Mouse (Mus musculus) stomach, embryonic 16.5 days (tissue): ENCODE measurements around the gene Hhip. TPM values are rescaled to one million over a fixed set of nuclear protein-coding genes. Genes with fewer than 3 reads are reported as not detected.

Experiments
- ATAC-seq: fragments of 200-750 bp; cut with Nextera tagmentation; 2 replicates; pipeline ENCODE4 v1.8.0; 2017; ENCODE audit warnings: moderate number of reproducible peaks, moderate TSS enrichment; ENCODE audit not compliant: insufficient read depth, low FRiP score
- H3K27ac ChIP-seq: fragments of 300-500 bp; sonication (generic); 2 replicates; pipeline ENCODE4 v1.5.1; 2014; ENCODE audit warnings: low read length
- H3K27me3 ChIP-seq: fragments of 300-500 bp; sonication (generic); 2 replicates; pipeline ENCODE4 v1.6.1; 2014; ENCODE audit warnings: low read length, control low read depth, mixed read lengths; ENCODE audit not compliant: control insufficient read depth, insufficient read depth
- H3K36me3 ChIP-seq: fragments of 300-500 bp; sonication (generic); 2 replicates; pipeline ENCODE4 v1.6.1; 2014; ENCODE audit warnings: low read length; ENCODE audit not compliant: control insufficient read depth, insufficient read depth
- H3K4me1 ChIP-seq: fragments of 300-500 bp; sonication (generic); 2 replicates; pipeline ENCODE4 v1.6.1; 2014; ENCODE audit warnings: low read length, control low read depth, mixed read lengths; ENCODE audit not compliant: control insufficient read depth, insufficient read depth
- H3K4me2 ChIP-seq: fragments of 300-500 bp; sonication (generic); 2 replicates; pipeline ENCODE4 v1.6.1; 2014; ENCODE audit warnings: low read depth, low read length, mixed read lengths
- H3K4me3 ChIP-seq: fragments of 300-500 bp; sonication (generic); replicated peaks from 2 replicates; pipeline ENCODE4 v1.5.1; 2014; ENCODE audit warnings: mild to moderate bottlenecking, low read length
- H3K9ac ChIP-seq: fragments of 300-500 bp; sonication (generic); 2 replicates; pipeline ENCODE4 v1.6.1; 2014; ENCODE audit warnings: low read length
- H3K9me3 ChIP-seq: fragments of 300-500 bp; sonication (generic); replicated peaks from 2 replicates; pipeline ENCODE4 v1.6.1; 2016; ENCODE audit warnings: low read length, control low read depth; ENCODE audit not compliant: control insufficient read depth
- WGBS: fragments of 180-500 bp; shearing (Covaris S2); extraction: QIAGEN DNeasy Blood & Tissue Kit; methylation state at CpG from one replicate; pipeline ENCODE4 v1.1.7; 2014; 5-methylcytosine and 5-hydroxymethylcytosine counted together
- polyA plus RNA-seq: library from polyadenylated mRNA; unstranded; fragments of >200 nt; fragmentation: Nextera tagmentation; extraction: Ambion mirVana; gene quantifications from 2 replicates; pipeline ENCODE4 v1.2.1, GENCODE M21; 2015

The Hhip gene
- polyA plus RNA-seq, 1 experiment from 2014 or later = 16.7 TPM

GRCm38 (mm10) chr8:80051494-80051893 lies 6.3 kb downstream of the Hhip start:
- Histone ChIP-seq H3K4me2 (no peak overlapping the region), H3K27ac (no peak overlapping the region), H3K27me3 (no peaks in the 10 kb centered on the region), H3K4me3 (no peak overlapping the region), H3K4me1 (no peaks in the 10 kb centered on the region; the same call in 1 of the 2 replicates), H3K9ac (no peak overlapping the region), H3K9me3 (no peaks in the 10 kb centered on the region), H3K36me3 (no peaks in the 10 kb centered on the region)
- 70% methylated on average over 5 of the region's 5 CpGs for WGBS
- no peak for ATAC-seq

DNA sequence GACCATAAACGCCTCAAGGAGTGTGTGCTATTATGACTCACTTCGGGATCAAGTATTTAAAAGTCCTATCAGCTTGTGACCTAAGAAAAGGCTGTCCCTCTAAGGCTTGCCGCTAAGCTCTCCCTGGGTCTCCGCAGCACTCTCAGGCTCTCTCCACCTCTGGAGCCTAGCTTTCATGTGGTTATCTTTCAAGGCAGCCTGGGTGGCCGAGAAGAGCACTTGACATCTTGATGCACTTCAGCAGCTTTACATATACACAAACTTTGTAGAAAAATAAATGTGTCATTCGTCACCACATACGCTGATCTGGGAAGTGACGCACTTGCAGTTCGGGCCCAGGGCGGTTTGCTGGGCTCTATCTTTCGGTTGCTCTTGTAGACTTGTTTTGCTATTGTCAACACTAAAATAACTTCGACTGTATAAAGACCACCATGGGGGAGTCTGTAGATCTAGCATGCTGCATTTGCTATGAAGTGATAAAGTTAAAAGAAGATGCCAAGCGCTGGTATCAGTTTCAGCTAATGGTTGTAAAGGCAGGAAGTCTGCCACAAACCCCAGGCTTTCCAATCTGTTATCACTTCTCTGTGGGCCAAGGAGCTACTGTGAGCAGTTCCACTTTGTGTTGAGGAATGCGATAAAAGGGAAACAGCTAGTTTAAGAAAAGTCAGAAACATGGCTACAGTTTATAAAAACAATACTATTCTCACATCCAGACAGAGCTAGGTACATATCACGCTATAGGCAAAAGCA lies 8.4 kb downstream of the Hhip start:
- 45% methylated on average over 15 of the region's 15 CpGs for WGBS
- Histone ChIP-seq H3K36me3 (no peaks in the 10 kb centered on the region), H3K4me2 (no peak overlapping the region), H3K4me3 (no peak overlapping the region), H3K4me1 (no peaks in the 10 kb centered on the region; the same call in 1 of the 2 replicates), H3K27me3 (no peaks in the 10 kb centered on the region), H3K9ac (no peak overlapping the region), H3K27ac (no peak overlapping the region), H3K9me3 (no peaks in the 10 kb centered on the region)
- no peak; the same call in 1 of the 2 replicates for ATAC-seq

GRCm38 (mm10) chr8:80048256-80048655 lies 9.6 kb downstream of the Hhip start:
- no peak overlapping the region for H3K4me2 ChIP-seq
- no peak overlapping the region for H3K27ac ChIP-seq
- H3K4me3 ChIP-seq = no peak overlapping the region
- no peak for ATAC-seq
- H3K27me3 ChIP-seq = no peaks in the 10 kb centered on the region
- H3K9me3 ChIP-seq = no peaks in the 10 kb centered on the region
- WGBS = 72% methylated on average over 4 of the region's 4 CpGs
- no peak overlapping the region for H3K9ac ChIP-seq
- H3K36me3 ChIP-seq = no peaks in the 10 kb centered on the region
- H3K4me1 ChIP-seq = no peaks in the 10 kb centered on the region

DNA sequence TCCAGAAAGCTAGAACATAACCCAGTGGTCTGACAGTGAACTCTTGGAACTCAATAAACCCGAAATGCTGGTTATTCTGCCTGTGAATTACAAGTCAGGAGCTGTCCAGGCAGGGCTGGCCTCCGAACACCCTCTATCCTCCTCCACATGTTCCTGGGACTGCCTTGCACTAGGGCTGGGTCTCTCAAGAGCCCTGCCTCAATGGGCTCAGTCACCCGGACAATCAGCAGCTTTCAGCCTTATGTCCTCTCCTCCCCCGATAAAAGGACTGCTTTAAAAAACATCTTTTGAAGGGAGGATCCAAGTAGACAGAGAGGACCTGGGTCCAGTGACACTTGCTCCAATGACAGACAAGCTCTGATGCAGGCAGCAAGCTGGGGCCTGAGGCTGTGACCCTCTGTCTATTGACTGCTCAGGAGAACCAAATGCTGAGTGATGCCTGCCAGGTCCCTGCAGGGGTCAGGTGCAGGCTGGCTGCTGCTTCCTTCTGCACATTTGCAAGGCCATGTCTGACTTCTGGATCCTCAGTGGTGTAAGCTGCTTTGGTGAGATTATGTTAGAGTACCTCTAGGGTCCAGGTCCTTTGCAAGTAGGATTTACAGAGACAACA lies 20.1 kb downstream of the Hhip start:
- H3K36me3 ChIP-seq = no peaks in the 10 kb centered on the region
- no peak for ATAC-seq
- H3K9ac ChIP-seq = no peak overlapping the region
- no peak overlapping the region for H3K4me3 ChIP-seq
- no peaks in the 10 kb centered on the region for H3K27me3 ChIP-seq
- H3K4me1 ChIP-seq = no peaks in the 10 kb centered on the region
- no peak overlapping the region for H3K4me2 ChIP-seq
- no peaks in the 10 kb centered on the region for H3K9me3 ChIP-seq
- no peak overlapping the region for H3K27ac ChIP-seq
- 70% methylated on average over 4 of the region's 4 CpGs for WGBS

- Histone ChIP-seq H3K4me2 (no peak overlapping the region), H3K9ac (no peak overlapping the region), H3K36me3 (no peaks in the 10 kb centered on the region), H3K27ac (no peak overlapping the region), H3K27me3 (no peaks in the 10 kb centered on the region), H3K9me3 (no peaks in the 10 kb centered on the region), H3K4me3 (no peak overlapping the region), H3K4me1 (no peaks in the 10 kb centered on the region)
- ATAC-seq = no peak
- 74% methylated on average over 3 of the region's 3 CpGs for WGBS
Measured at GRCm38 (mm10) chr8:80032604-80033003, 25.2 kb downstream of the Hhip start.

- Histone ChIP-seq H3K9me3 (no peaks in the 10 kb centered on the region), H3K4me3 (no peak overlapping the region), H3K27ac (no peak overlapping the region), H3K27me3 (no peaks in the 10 kb centered on the region), H3K4me1 (no peaks in the 10 kb centered on the region), H3K9ac (no peak overlapping the region), H3K36me3 (no peaks in the 10 kb centered on the region), H3K4me2 (no peak overlapping the region)
- no peak for ATAC-seq
- WGBS = 35% methylated on average over 15 of the region's 15 CpGs
Measured at GRCm38 (mm10) chr8:80031330-80032293, 26.2 kb downstream of the Hhip start.

GRCm38 (mm10) chr8:80029631-80030030 lies 28.2 kb downstream of the Hhip start:
- ATAC-seq = no peak
- no peak overlapping the region for H3K9ac ChIP-seq

DNA sequence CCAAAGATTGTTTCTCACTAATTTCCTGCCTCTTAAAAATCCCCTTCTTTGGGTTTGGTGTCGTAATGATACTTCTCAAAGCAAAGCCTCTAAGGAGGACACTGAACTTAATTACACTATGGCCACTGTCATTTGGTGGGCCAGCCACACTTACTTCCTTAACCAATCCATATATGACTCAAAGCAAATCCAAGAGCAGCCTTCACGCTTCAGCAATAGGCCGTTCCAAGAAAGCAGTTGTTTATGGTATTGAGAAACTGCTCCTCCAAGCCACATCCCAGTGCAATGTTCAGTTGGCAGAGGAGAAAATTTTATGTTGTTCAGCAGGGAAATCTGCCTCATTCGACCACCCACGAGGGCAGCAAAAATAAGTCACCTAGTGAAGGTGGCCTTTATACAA lies 37.3 kb downstream of the Hhip start:
- no peak overlapping the region for H3K27ac ChIP-seq
- no peaks in the 10 kb centered on the region for H3K4me1 ChIP-seq
- no peaks in the 10 kb centered on the region for H3K9me3 ChIP-seq
- H3K9ac ChIP-seq = no peak overlapping the region
- 77% methylated on average over 5 of the region's 5 CpGs for WGBS
- H3K4me3 ChIP-seq = no peak overlapping the region
- no peak for ATAC-seq
- H3K36me3 ChIP-seq = no peaks in the 10 kb centered on the region
- no peaks in the 10 kb centered on the region for H3K27me3 ChIP-seq
- H3K4me2 ChIP-seq = no peak overlapping the region

More at GRCm38 (mm10) chr8:80029631-80030030, 28.2 kb downstream of the Hhip start:
- Histone ChIP-seq H3K4me2 (no peak overlapping the region), H3K27ac (no peak overlapping the region), H3K27me3 (no peaks in the 10 kb centered on the region), H3K4me3 (no peak overlapping the region), H3K36me3 (no peaks in the 10 kb centered on the region), H3K4me1 (no peaks in the 10 kb centered on the region), H3K9me3 (no peaks in the 10 kb centered on the region)
- 65% methylated on average over 6 of the region's 6 CpGs for WGBS

GRCm38 (mm10) chr8:80015818-80016217 lies 42.0 kb downstream of the Hhip start:
- H3K4me1 ChIP-seq = no peaks in the 10 kb centered on the region
- H3K4me2 ChIP-seq = no peak overlapping the region
- H3K27me3 ChIP-seq = no peaks in the 10 kb centered on the region
- H3K27ac ChIP-seq = no peak overlapping the region
- no peak overlapping the region for H3K9ac ChIP-seq
- WGBS = 97% methylated on average over 2 of the region's 2 CpGs
- no peak overlapping the region for H3K4me3 ChIP-seq
- no peaks in the 10 kb centered on the region for H3K9me3 ChIP-seq
- ATAC-seq = no peak
- no peaks in the 10 kb centered on the region for H3K36me3 ChIP-seq
